Mouse (Mus musculus): ENCODE data around the gene Herc2. TPM values are rescaled to one million over a fixed set of nuclear protein-coding genes. Genes with fewer than 3 reads are reported as not detected.

Gene Herc2
- polyA plus RNA-seq (2012; rRNA removed): 18.1 and 20.4 TPM in 2 replicates

DNA sequence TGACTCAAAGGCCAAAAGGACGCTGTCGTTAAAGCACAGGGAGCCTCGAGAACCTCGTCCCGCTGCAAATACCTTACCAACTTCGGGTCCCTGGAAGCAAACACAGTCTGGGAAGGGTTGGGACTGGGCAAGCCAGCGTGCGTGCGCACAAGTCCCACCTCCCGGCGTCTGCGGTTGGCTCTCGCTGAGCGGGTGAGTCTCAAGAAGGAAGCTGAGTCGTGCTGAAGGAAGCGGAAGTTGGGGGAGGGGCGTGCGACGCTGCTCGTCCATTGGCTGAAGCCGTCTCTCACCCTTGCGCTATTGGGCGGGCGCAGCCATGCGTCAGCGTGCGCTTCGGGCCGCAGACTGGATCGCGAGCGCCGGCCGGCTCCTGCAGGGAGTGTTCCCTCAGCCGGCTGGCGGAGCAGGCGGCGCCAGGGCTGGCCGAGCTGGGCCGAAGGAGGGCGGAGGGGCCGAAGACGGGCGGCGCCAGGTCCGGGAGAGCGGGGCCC, at the start of gene Herc2:
TSS of gene Herc2 (plus strand) at position 366 of the 491 bp plus-strand sequence.

GRCm38 (mm10) chr7:56019930-56020253, 30.1 kb upstream of the Herc2 start, which contains the start of gene Nipa1:
Nipa1 (minus strand) TSS chr7:56019954.

GRCm38 (mm10) chr7:56239543-56239942, 189.5 kb downstream of the Herc2 start, which contains the start of gene Oca2:
Oca2 (plus strand) TSS chr7:56239760.

Other genes starting within 250 kb of the Herc2 start
- 43.5 and 55.4 TPM in 2 replicates for gene Cyfip1, start 208.5 kb upstream of the Herc2 start, polyA plus RNA-seq (2012; rRNA removed)
- 25.9 and 44.5 TPM in 2 replicates for gene Nipa2, start 87.7 kb upstream of the Herc2 start, polyA plus RNA-seq (2012; rRNA removed)
- 7.0 and 8.3 TPM in 2 replicates for gene Nipa1, start 30.2 kb upstream of the Herc2 start, polyA plus RNA-seq (2012; rRNA removed)
- gene Oca2, start 189.6 kb downstream of the Herc2 start, polyA plus RNA-seq (2012; rRNA removed): 7.4 and 10.3 TPM in 2 replicates